ENCODE assay signal across 1 mouse cellular context in genomic region chr13:108336192-108336591, GRCm38 (mm10).
TF ChIP-seq lines count a peak whose summit lies in the region.

No protein-coding gene starts in this region.

TF ChIP-seq in CH12.LX, 34 proteins besides CTCF, POLR2A, EP300 and RAD21 (continued from another document):
- TF ChIP-seq KAT2A (IDR thresholded peaks at IDR 0.05; ENCODE audit: insufficient replicate concordance, low read length) (no peak), USF1 (IDR thresholded peaks at IDR 0.05; ENCODE audit: low read depth, low read length) (no peak), E2F4 (IDR thresholded peaks at IDR 0.05; ENCODE audit: insufficient replicate concordance, low read depth, low read length) (no peak), JUN (IDR thresholded peaks at IDR 0.05; ENCODE audit: insufficient read depth, low read depth, low read length) (no peak), PAX5 (IDR thresholded peaks at IDR 0.05; ENCODE audit: low read length) (no peak), BHLHE40 (IDR thresholded peaks at IDR 0.05; ENCODE audit: low read depth, low read length) (peak; percentile 66), ZNF384 (IDR thresholded peaks at IDR 0.05; ENCODE audit: low read depth, low read length) (peak; percentile 73), TCF12 (IDR thresholded peaks at IDR 0.05; ENCODE audit: low read depth, low read length) (peak; percentile 80), MAFK (IDR thresholded peaks at IDR 0.05; ENCODE audit: insufficient replicate concordance, low read length) (no peak), ZMIZ1 (IDR thresholded peaks at IDR 0.05; ENCODE audit: low read depth, low read length) (peak; percentile 49; the same call in 1 of the 2 replicates), SIN3A (IDR thresholded peaks at IDR 0.05; ENCODE audit: low read length) (peak; percentile 60), ELF1 (IDR thresholded peaks at IDR 0.05; ENCODE audit: low read depth, low read length) (no peak), ZC3H11A (IDR thresholded peaks at IDR 0.05; ENCODE audit: low read depth, low read length) (no peak), CHD2 (IDR thresholded peaks at IDR 0.05; ENCODE audit: low read length) (0 out of 2 replicates have a peak, but pooled peaks have one; percentile 39)
TF ChIP-seq in CH12.LX: peak in this region for 13.
